21 mouse cellular contexts compared by ENCODE assay signal in the genomic region with DNA sequence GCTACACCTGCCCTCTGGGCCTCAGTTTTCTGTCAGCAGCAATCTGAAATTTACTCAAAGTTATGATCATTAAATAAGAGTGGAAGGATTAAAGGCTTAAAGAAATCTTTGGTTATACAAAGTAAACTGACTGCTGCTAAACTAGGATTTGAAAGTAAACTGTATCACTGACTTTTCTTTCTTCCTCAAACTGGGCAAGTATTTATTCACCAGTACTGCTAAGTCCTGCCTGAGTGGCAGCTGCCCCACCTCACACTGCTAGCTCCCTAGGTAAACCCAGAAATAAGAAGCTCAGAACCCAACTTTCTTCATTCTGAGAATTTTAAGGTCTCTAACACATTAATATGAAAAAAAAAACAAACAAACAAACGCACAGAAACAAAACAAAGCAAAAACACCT. TPM values are rescaled to one million over a fixed set of nuclear protein-coding genes. Genes with fewer than 3 reads are reported as not detected.
"Had no signal": no experiment of that assay in that cellular context is flagged by ENCODE, and none has a peak within 500 bp of the region (broad histone marks: within the 10 kb centered on the region; RNA-seq: fewer than 3 reads in every experiment).

No protein-coding gene starts in this region.

- H3K4me3 ChIP-seq: liver, embryonic 12.5 days; midbrain, embryonic 10.5 days; midbrain, embryonic 12.5 days; myocyte; neural tube, embryonic 13.5 days; neural tube, embryonic 15.5 days had no signal

- H3K9me3 ChIP-seq: liver, embryonic 12.5 days; midbrain, embryonic 10.5 days; midbrain, embryonic 12.5 days; neural tube, embryonic 13.5 days; neural tube, embryonic 15.5 days had no signal

- H3K27me3 ChIP-seq: liver, embryonic 12.5 days; midbrain, embryonic 12.5 days; neural tube, embryonic 13.5 days; neural tube, embryonic 15.5 days had no signal

- DNase-seq: lung, adult 18-20 months; lung, embryonic 14.5 days; lung, postnatal 14 days; lung, postnatal 36 days; midbrain, embryonic 14.5 days; right cerebral cortex, adult 18-20 months; right cerebral cortex, postnatal 25 days; right cerebral cortex, postnatal 4 days; spleen, adult 18-20 months; thymus, adult 2 months; thymus, postnatal 25 days; thymus, postnatal 4 days had no signal

- ATAC-seq: liver, embryonic 12.5 days; midbrain, embryonic 16.5 days had no signal

- H3K9ac ChIP-seq: liver, embryonic 12.5 days; liver, embryonic 14.5 days; lung, embryonic 14.5 days; midbrain, embryonic 12.5 days; neural tube, embryonic 13.5 days; neural tube, embryonic 15.5 days had no signal

- H3K27ac ChIP-seq: liver, embryonic 12.5 days; liver, embryonic 14.5 days; midbrain, embryonic 10.5 days; midbrain, embryonic 12.5 days; neural tube, embryonic 13.5 days; neural tube, embryonic 15.5 days had no signal

- H3K4me2 ChIP-seq: liver, embryonic 12.5 days; lung, embryonic 14.5 days; midbrain, embryonic 12.5 days; neural tube, embryonic 13.5 days; neural tube, embryonic 15.5 days had no signal

RNA-seq across cellular contexts. Expression of a gene that starts 36.0 kb away (rescaled TPM):
- total RNA-seq: megakaryocyte-erythroid progenitor cell, adult 5-6 weeks had no signal
- polyA plus RNA-seq: midbrain, embryonic 16.5 days had no signal
